Mouse (Mus musculus): ENCODE results near the gene Rtraf.

Rtraf gene

DNA sequence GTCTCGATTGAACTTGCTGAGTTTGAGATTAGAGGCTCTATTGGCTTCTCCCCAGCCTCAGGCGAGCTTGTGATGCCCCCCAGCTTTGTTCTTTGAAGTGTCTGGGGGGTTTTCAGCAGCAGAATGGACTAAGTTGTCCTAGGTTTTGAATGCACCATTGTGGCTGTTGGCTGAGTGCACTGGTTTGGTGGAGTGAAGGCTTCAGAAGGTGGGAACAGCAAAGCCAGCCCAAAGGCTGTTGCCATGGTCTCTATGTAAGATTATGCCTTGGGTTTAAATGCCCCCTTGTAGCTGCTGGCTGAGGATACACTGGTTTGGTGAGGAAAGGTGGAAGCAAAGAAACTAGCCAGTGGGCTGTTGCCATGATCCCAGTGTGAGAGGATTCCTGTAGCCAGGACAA is 23.1 kb downstream of the Rtraf start:
- no peak for DNase-seq (ENCODE audit: low read depth, low spot score)

DNA sequence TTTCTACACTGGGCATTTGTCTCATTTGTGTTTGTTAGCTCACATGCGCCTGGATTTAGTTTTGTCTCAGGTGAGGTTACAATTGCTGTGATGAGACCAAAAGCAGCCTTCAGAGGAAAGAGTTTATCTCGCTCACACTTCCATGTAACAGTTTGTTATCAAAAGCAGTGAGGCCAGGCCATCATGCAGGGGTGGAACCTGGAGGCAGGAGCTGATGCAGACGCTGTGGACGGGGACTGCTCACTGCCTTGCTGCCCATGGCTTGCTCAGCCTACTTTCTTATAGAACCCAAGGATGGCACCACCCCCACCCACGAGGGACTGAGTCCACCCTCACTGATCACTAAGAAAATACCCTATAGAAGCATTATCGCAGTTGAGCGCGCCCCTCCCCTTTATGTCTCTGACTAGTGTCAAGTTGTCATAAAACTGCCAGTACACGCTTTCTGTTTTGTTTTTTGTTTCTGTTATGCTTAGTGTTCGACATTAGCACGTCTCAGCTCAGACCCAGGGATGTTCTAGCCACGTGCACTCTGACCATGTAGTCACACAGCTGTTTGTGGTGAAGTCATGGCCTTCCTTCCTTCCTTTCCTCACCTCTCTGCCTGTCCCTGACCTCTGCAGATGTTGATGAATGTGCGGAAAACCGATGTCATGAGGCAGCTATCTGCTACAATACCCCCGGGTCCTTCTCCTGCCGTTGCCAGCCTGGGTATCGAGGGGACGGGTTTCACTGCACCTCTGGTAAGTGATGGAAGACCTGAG is 26.9 kb downstream of the Rtraf start:
- no peak for DNase-seq (ENCODE audit: low read depth, low spot score)

DNA sequence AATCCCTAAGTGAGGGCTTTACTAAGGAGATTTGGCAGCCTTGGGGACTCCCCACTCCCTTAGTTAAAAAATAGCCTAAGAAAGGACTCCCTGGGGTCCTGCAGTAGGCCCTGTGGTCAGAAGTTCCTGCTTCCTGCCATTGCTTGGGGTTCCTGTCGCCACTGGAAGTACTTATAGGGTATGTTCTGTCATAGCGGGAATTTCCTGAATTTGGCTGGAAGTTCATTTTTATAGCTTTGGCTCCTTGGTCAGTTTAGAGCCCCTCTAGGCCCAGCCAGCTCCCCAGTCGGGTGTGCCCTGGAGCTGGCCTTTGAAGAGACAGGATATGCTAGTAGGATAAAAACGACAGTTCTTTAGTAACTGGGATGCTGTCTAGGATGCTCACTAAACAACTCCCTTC is 28.7 kb downstream of the Rtraf start:
- DNase-seq (ENCODE audit: low read depth, low spot score) = no peak

DNA sequence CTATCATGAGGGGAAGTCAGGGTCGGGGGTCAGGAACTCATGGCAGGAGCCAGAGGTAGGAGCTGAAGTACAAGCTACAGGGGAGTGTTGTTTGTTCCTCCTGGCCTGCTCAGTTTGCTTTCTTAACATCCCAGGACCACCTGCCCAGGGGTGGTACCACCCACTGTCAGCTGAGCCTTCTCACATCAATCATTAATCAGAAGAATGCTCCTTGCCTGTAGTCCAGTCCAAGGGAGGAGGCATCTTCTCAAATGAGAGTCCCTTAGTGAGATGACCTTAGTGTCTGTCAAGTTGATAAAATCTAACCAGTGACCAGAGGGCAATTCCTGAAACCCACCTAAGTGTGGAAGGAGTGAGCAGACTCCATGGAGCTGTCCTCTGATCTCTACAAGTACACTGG is 35.2 kb downstream of the Rtraf start:
- no peak for DNase-seq (ENCODE audit: low read depth, low spot score)

DNA sequence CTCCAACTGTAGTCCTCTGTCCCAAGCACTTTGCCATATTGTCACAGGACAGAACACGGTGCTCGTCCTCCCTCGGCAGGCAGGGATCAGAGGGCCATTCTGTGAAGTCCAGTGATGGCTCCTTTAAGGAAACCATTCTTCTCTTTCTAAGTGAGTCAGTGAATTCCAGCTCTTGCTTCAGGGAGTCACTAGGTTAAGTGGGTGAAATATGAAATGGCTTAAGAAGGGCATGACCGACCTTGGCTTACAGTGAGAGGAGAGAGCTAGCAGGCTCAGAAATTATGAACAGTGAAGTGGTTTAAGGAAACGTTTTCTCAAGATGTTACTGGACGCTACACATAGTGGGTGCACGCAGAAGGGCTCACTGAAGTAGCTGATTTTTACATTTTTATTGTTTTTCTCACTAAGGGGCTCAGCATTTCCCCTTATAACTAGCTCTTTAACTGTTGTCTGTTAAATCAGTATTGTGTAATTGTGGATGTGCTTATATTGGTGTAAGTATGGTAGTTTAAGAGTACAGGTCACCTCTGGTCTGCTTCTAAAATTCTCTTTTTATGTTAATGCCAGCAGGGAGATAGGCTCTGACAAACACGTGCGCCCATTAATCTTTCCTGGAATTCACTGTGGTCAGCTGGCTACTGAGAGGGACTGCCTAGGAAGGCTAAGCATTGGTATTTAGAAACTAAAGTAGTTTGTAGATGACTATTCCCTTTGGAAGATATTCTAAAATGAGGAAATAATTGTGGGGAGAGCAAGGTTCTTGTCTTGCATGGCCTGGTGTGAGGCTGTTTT is 37.6 kb downstream of the Rtraf start:
- DNase-seq (ENCODE audit: low read depth, low spot score) = no peak

DNA sequence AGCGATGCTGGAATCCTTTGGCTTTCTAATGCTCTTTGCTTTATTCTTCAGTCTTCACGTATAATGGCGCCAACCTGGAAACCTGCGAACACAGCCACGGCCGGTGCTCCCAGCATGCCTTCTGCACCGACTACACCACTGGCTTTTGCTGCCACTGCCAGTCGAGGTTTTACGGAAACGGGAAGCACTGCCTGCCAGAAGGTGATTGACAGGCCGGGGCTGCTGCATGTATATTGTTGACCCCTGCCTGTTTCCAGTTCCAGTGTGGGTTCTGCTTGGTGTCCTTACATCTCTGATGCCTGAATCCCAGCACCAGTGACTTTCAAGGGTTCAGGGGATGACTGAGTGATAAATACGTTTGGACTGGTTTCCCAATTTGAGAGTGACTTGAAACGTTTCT is 45.7 kb downstream of the Rtraf start:
- no peak for DNase-seq (ENCODE audit: low read depth, low spot score)

DNA sequence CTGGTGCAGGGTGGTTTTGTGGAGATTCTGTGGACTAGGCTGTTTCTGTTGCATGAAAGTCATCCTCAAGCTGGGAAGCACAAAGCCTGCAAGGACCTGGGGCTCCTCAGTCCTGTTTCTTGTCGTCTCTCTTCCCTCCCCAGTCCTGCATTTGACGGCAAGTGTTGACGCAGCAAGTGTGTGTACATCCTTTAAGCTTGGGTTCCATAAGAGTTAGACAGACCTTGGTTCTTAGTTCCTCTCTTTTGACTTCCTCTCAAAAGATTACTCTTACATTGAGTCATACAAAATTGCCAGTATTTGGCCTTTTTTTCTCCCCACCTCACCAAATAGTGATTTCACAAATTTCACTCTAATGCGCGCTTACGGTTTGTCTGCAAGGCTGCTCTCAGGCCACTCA is 46.3 kb downstream of the Rtraf start:
- DNase-seq (ENCODE audit: low read depth, low spot score) = no peak

DNA sequence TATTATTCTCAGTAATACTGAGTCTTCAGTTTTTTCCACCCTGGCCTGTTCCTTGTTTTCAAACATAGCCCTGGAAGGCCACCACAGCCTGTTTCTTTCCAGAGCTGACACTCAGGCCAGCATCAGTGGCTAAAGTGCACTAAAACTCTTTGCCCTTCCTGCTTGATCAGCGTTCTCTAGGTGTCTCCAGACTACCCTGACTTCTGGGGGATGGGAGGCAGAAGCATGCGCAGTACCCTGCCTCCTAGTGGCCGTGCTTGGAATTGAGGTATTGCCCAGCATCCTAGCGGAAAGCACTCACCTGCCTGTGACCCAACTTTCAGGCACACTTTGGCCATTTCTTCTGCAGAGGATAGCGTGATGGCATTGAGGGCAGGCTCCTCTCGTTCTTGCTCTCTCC is 46.7 kb downstream of the Rtraf start:
- no peak for DNase-seq (ENCODE audit: low read depth, low spot score)

DNA sequence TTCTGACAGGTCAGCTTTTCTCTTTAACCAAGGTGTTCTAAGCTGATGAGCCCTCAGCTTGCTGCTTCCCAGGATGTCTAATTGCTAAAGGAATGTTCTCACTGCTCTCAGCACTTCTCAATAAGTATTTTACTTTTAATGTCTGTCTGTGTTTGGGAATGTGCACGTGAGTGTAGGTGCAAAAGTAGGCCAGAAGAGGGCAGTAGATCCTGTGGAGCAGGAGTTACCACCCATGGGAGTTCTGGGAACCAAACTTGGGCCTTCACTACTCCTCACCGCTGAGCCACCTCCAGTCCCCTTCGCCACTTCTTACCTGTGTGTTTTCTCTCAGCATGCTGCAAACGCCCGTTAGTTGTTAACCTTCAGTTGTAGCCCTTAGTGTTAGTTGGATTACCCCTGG is 47.4 kb downstream of the Rtraf start:
- no peak for DNase-seq (ENCODE audit: low read depth, low spot score)

DNA sequence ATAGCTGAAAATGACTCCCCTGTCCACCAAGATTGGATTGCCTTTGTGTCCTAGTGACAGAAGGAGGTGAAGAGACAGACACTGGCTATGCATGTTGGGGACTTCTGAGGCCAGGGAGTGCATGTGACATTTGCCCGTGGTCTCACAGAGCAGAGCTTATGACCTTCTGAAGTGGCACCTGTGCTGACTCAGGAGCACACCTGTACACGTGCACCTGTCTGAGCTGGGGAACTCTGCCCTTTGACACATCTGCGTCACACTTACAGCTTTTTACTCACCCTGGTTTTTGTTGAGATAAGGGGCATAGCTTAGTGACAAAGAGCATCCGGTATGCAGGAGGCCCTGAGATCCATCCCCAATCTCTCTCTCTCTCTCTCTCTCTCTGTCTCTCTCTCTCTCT is 48.1 kb downstream of the Rtraf start:
- DNase-seq (ENCODE audit: low read depth, low spot score) = no peak

DNA sequence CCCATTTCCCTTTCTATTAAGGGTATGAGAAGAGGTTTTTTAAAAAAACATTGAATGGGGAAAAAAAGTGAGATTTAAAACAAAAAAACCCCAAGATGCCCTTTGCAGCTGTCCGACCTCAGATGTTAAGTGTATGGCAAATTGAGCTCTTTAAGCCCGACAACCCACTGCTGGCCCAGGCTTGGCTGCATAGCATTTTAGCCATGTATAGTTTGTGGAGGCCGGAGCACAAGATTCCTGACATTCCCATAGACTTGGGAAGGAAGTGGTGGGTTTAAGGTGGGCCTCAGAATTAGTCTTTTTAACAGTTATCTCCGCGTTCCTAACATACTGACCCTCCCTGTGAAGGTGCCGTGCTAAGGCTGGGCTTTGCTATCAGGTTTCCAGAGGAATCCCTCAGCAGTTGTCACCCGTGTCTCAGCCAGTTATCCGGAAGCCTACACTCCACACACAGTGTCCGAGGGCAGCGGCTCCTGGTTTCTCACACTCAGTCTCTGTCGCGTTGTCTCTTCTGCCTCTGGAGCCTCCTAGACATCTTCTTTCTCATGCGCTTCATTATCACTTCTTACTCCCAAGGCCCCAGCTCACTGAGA is 49.5 kb downstream of the Rtraf start:
- DNase-seq (ENCODE audit: low read depth, low spot score) = no peak

DNA sequence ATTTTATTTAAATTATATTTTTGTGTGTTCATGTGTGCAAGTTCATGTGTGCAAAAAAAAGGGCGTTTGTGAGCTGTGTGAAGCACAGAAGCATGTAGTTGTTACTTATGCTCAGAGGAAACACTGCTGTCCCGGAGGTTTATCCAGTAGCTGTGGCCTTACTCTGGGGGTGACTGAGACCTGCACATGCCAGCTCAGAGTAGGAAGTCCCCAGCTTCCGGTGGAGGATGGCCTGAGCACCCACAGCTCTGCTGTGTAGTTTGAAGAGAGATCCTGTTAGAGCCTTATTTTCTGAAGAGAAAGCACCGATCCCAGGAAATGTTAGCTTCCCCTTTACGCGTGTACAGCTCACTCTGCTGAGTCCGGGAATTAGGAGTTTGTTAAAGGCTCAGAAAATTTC is 52.5 kb downstream of the Rtraf start:
- no peak for DNase-seq (ENCODE audit: low read depth, low spot score)

DNA sequence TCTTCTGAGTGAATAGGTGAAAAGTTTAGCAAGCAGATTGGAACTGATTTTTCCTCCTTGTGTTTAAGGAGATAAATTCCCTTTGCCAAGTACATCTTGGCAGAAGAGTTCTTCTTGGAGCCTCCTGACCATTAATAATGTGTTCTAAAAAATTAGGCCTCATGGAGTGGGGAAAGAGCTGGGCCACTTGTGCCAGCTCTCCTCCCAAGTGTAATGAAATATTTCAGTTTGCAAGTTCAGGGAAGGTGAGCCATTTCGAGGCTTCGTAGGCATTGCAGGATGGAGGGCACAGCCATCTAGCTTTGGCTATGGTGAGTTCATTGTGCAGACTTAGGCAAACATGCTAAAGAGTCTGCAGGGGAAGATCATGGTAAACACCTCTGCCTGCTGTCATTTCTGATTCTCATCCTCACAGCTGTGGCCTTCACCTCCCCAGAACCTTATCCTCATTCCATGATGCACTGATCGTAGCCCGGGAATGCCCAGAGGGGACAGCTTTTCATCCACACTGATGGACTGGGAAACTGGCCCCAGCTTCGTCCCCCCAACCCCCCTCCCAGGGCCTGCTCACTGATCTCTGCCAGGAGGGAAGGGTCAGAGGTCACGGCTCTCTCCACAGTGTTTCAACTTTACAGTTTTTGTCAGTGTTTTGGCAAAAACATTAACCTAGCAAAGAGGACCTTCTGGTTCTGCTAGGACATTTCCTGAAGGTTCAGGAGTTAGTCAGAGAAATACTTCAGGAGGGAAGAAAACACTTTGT is 54.0 kb downstream of the Rtraf start:
- no peak for DNase-seq (ENCODE audit: low read depth, low spot score)

DNA sequence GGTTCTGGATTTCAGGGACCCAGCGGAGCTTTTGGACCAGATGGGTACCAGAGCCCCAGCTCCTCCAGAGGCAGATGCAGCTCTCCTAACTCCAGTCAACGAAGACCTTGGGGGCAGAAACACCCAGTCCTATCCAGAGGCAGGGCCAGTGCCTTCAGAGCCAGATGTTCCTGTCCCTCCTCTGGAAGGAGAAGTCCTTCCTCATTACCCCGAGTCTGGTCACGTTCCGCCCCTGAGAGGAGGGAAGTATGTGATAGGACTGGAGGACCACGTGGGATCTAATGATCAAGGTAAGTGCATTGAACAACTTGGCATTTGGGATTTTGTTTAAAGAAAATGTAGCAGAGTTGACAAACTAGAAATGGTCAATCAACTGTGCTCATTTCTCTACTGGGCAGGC is 55.0 kb downstream of the Rtraf start:
- no peak for DNase-seq (ENCODE audit: low read depth, low spot score)

DNA sequence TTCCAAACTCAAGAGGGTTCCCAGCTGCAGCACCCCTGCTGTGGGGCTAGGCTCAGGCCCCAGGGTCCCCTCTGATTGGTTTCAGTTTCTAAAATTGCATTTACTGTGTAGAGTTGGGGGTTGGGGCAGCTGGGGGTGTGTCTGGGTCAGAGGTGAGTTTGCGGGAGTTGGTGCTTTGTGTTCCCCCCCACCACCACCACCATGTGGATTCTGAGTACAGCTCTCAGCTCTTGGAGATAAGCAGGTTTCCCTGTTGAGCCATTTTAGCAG is 57.3 kb downstream of the Rtraf start:
- no peak for DNase-seq (ENCODE audit: low read depth, low spot score)

DNA sequence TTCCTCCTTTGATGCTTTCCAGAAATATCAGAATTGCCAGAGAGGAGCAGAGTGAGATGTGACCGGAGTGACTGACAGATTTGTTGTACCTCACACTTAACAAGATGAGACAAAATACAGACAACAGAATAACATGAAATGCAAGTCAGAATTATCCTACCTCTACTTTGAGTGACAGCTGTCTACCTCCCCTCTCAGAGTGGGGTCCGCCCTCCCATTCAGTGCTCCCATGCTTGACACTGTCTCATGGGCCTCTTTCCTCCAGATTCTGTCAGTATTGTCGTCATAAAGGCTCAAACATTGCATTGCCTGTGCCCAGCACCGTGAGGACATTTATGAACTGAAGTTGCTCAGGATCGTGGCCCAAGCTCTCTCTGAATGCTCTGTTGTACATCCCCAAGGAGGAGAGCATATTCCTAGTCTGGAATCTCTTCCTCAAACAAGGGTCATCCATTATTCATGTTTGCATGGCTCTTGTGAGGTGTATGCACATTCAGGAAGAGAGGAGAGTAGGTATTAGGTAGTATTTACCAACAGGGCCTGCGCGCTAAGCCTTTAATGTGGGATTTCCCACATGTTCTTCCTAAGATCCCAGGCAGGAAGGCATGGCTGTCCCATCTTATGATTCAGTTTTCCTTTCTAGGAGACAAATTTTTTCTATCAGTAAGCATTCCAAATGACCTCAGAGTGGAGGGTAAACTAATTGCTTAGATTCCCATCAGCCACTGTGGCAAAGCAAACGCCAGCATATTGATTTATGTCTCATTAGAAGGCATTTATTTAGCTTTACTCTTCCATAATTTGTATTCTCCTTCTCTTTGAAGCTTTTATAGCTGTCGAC is 57.9 kb downstream of the Rtraf start:
- DNase-seq (ENCODE audit: low read depth, low spot score) = no peak

DNA sequence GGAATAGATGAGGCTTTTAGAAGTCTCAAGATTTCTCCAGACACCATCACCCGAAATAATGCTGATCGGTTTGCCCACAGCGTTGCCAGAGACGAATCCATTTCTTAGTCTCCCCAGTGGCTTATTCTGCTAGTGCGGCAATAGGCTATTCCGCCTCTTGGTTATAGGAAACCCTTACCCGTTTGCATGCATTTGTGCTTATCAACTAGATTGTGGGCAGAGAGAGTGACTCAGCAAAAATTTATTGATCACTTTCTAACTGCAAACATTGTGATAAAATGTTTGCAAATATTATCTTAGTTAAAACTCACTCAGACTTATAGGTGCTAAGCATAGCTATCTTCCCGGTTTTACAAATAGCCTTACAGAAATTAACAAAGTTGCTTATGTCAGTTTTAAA is 59.3 kb downstream of the Rtraf start:
- DNase-seq (ENCODE audit: low read depth, low spot score) = no peak

DNA sequence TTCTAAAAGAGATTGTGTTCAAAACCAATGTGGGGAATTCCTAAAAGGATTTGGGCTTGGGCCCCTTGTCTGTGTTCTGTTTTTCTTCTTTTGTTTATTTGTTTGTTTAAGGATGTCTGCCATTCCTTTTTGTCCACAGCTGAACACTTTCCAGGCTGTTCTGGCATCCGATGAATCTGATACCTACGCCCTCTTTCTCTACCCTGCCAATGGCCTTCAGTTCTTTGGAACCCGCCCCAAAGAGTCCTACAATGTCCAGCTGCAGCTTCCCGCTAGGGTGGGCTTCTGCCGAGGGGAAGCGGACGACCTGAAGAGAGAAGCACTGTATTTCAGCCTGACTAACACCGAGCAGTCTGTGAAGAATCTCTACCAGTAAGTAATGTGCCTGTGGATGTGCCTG is 60.1 kb downstream of the Rtraf start:
- DNase-seq (ENCODE audit: low read depth, low spot score) = no peak

DNA sequence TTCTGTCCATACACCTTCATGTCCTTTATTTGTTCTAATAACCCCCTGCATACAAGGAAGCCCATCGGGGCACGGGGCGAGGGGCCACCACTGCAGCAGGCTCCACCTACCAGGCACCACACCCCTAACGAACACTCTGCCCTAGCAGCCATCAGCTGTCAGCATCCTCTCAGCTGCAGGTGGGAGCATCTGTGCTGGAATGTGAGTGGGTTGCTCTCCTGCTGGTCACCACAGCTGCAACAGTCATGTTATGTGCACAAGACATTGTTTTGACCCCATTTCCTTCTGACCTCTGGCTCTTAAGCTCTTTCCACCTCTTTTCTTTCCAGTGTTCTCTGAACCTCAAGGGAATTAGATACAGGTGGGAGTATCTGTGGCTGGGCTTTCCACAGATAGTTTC is 61.6 kb downstream of the Rtraf start:
- DNase-seq (ENCODE audit: low read depth, low spot score) = no peak

Measured in embryo, embryonic 11.5 days (tissue).